Mouse (Mus musculus) C2C12 (cell line): ENCODE measurements around the gene Cxcl5.

ENCODE experiments used
- CEBPB ChIP-seq: IDR thresholded peaks from one replicate; pipeline ENCODE4 v1.6.1; 2011; ENCODE audit warnings: low read depth, mild to moderate bottlenecking, control low read depth, moderate library complexity
- CTCF ChIP-seq: IDR thresholded peaks from one replicate; pipeline ENCODE4 v1.5.1; 2011; ENCODE audit not compliant: control insufficient read depth, insufficient read depth, insufficient read length
- FOSL1 ChIP-seq: IDR thresholded peaks from one replicate; pipeline ENCODE4 v1.8.0; 2011; ENCODE audit warnings: mild to moderate bottlenecking, low read length; ENCODE audit not compliant: poor library complexity, insufficient read depth, severe bottlenecking
- MAX ChIP-seq: IDR thresholded peaks from one replicate; pipeline ENCODE4 v1.6.1; 2011; ENCODE audit warnings: mild to moderate bottlenecking, control low read depth
- MYOD1 ChIP-seq: IDR thresholded peaks from one replicate; pipeline ENCODE4 v1.6.1; 2011; ENCODE audit warnings: low read depth; ENCODE audit not compliant: control insufficient read depth, insufficient read length
- MYOG ChIP-seq: IDR thresholded peaks from one replicate; pipeline ENCODE4 v1.6.1; 2011; ENCODE audit not compliant: control insufficient read depth, insufficient read length; ENCODE audit errors: extremely low read depth

GRCm38 (mm10) chr5:90777621-90778020, 18.5 kb downstream of the Cxcl5 start:
- TF ChIP-seq CTCF (no peak), MAX (no peak), MYOG (no peak), MYOD1 (no peak), CEBPB (no peak), FOSL1 (no peak)
